Mouse (Mus musculus): ENCODE measurements around the gene Mctp1. TPM values are rescaled to one million over a fixed set of nuclear protein-coding genes. Genes with fewer than 3 reads are reported as not detected.
A peak's percentile ranks its signal among the peaks of the same experiment; 100 is the strongest.

The Mctp1 gene
- total RNA-seq, 2 experiments from 2014 or later = 35.3 to 59.5 TPM

DNA sequence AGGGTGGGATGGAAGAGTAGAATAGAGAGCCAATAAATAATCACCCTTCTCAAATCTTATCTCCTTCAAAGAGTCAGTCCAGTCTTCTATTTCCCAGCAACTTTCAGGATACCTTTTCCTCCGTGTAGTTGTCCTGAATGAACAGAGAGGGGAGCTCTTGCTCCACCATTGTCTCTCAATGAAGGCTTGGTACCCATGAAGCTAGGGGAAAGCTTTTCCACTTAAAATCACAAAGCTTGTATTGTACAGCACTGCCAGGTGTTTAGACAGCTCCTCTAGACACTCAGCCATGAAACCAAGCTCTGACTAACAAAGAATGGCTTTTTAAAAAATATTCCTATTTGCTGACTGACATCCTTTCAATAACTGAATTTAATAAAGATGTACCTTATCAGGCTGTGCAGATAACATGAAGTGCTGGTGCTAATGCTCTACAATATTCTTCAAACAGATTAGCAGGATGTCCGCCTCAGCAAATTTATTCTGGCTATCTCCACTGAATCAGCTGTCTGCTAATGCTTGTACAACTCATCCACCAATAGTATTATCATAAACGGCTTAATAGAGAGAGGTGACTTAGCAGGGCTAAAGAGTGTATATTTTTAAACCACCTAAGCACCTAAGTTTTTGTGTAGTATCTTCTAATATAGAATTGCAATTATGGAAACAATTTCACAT lies 417.9 kb downstream of the Mctp1 start:
- intact Hi-C loops (cut with DNase I) = no loop called here

DNA sequence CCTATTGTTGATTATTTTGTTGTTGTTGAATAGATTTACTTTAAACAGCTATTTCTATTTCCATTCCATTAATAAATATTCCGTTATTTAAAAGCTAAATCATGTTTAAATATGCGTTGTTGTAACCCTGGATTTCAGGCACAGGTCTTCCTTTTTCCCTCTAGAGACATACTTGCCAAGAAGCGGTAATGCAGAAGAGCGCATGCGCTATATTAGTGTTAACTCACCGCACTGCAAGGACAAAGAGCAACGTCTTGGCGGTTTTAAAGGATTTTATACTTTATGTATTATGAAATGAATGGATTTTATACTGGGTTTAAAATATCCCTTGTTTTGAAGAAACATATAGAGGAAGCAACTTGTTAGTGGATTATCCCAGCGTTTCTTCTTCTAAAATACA lies 418.6 kb downstream of the Mctp1 start:
- intact Hi-C loops (cut with DNase I) = no loop called here
- DNase-seq (ENCODE audit: low spot score in 2 of 2) = no peak

More for the DNA sequence above, 417.9 kb downstream of the Mctp1 start:
- peak; percentile 29 to 73 for DNase-seq (ENCODE audit: low spot score in 2 of 2)

GRCm38 (mm10) chr13:76803799-76804198 lies 419.5 kb downstream of the Mctp1 start:
- intact Hi-C loops (cut with DNase I) = no loop called here
- no peak for DNase-seq (ENCODE audit: low spot score in 2 of 2)

DNA sequence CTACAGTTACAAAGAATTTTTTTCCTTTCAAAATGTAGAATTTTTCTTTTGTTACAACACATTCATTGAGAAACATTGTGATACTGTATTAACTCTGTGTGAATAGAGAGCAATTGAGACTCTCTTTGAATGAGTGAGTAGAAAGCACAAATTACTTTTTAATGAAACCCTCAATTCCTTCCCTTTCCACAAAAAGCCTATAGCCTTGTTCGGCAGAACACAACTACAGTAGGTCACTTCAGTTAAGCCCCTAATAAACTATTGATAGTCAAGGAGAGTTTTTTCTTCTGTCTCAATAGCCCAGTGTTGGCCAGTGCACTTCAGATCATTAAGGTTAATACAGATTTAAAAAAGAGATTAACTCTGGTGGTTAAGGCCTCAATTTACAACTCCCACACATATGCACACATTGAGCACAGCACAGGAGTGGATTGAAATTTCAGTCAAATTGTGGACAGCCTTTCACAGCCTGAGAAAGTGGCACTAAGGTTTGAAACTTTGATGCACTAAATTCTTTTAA lies 424.6 kb downstream of the Mctp1 start:
- DNase-seq (ENCODE audit: low spot score in 2 of 2) = no peak
- intact Hi-C loops (cut with DNase I) = no loop called here

- no peak for DNase-seq (ENCODE audit: low spot score in 2 of 2)
- intact Hi-C loops (cut with DNase I) = no loop called here
Observed at GRCm38 (mm10) chr13:76809802-76810201, 425.5 kb downstream of the Mctp1 start.

- peak in 1 of 2 experiments; percentile 13 for DNase-seq (ENCODE audit: low spot score in 2 of 2)
- intact Hi-C loops (cut with DNase I) = no loop called here
Observed at GRCm38 (mm10) chr13:76810496-76810939, 426.2 kb downstream of the Mctp1 start.

- intact Hi-C loops (cut with DNase I) = no loop called here
- DNase-seq (ENCODE audit: low spot score in 2 of 2) = no peak
Observed at GRCm38 (mm10) chr13:76823083-76823482, 438.7 kb downstream of the Mctp1 start.

- no peak for DNase-seq (ENCODE audit: low spot score in 2 of 2)
- intact Hi-C loops (cut with DNase I) = no loop called here
Observed at GRCm38 (mm10) chr13:76824932-76825694, 440.8 kb downstream of the Mctp1 start.

- intact Hi-C loops (cut with DNase I) = no loop called here
- peak in 1 of 2 experiments; percentile 73 for DNase-seq (ENCODE audit: low spot score in 2 of 2)
Observed at GRCm38 (mm10) chr13:76827738-76828137, 443.4 kb downstream of the Mctp1 start.

DNA sequence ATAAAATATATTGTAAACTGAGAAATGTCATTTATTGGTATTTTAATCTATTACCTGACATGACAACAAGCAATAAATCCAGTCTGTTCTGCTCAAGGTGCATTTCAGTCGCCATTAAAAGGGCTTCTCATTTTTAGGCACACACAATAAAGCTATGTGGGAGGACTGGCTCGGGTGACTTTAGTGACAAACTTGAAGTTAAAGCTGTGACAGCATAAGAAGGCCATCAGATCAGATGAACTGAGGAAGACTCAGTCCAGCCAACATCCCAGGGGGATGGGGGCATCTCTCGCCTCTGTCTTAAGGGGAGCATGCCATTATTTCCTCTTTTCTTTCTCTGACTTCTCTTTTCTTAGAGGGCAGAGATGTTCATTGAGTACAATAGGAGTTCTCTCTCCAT lies 453.7 kb downstream of the Mctp1 start:
- no peak for DNase-seq (ENCODE audit: low spot score in 2 of 2)
- intact Hi-C loops (cut with DNase I) = no loop called here

DNA sequence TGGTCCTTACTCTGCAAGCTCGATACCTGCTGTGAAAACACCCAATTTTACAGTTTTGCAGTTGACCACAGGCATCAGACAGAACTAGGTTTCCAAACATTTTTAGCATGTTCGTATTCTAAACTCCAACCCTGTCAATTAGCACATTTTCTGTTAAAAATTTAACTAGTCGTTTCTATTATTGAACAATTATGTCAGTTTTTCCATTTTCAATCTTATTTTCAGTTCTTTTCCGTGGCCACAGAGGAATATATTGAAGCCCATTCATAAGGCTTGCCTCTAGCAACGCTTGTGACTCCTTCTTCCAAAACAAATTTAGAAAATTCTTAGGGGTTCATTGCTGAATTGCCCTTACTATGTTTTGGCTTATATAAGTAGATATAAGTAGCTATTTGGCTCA lies 456.4 kb downstream of the Mctp1 start:
- intact Hi-C loops (cut with DNase I) = loop anchor here (10.0 kb wide), 1 partner anchor 1344 kb away; no protein-coding TSS in a partner anchor
- no peak for DNase-seq (ENCODE audit: low spot score in 2 of 2)

GRCm38 (mm10) chr13:76844629-76845255 lies 460.4 kb downstream of the Mctp1 start:
- intact Hi-C loops (cut with DNase I) = loop anchor here (10.0 kb wide), 1 partner anchor 1340 kb away; no protein-coding TSS in a partner anchor
- DNase-seq (ENCODE audit: low spot score in 2 of 2) = peak; percentile 28 to 65

DNA sequence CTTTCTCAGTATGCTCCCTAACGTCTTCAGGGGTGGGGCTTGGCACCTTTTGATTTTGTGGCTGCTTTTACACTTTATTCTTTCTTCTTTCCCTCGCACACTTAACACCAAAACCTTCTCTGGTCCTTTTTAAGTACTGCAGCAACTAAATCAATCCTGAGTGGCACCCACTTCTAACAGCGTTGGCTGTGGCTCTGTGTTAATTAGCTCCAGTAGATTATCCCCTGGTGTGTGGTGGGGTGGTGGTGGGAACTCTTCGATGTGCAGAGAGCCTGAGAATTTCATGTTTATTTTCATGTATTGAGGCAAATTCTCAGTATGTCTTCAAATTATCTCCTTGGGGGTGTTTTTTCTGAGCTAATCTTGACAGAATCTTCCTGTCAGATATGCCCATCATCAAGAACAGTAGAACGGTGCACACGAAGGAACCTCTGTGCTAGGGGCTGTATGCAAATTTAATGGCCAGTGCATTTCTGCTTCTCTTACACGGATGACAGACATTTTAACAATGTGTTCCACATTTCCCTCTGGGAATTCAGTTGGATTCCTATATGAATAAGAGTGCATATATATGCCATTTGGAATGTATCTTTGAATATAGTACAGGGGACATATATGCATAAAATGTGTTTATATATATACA lies 466.2 kb downstream of the Mctp1 start:
- DNase-seq (ENCODE audit: low spot score in 2 of 2) = peak in 1 of 2 experiments; percentile 17
- intact Hi-C loops (cut with DNase I) = no loop called here

- DNase-seq (ENCODE audit: low spot score in 2 of 2) = peak in 1 of 2 experiments; percentile 31
- intact Hi-C loops (cut with DNase I) = no loop called here
Observed at GRCm38 (mm10) chr13:76854306-76854705, 470.0 kb downstream of the Mctp1 start.

- DNase-seq (ENCODE audit: low spot score in 2 of 2) = no peak
- intact Hi-C loops (cut with DNase I) = no loop called here
Observed at GRCm38 (mm10) chr13:76855021-76855420, 470.7 kb downstream of the Mctp1 start.

- intact Hi-C loops (cut with DNase I) = no loop called here
- DNase-seq (ENCODE audit: low spot score in 2 of 2) = no peak
Observed at GRCm38 (mm10) chr13:76857024-76857423, 472.7 kb downstream of the Mctp1 start.

DNA sequence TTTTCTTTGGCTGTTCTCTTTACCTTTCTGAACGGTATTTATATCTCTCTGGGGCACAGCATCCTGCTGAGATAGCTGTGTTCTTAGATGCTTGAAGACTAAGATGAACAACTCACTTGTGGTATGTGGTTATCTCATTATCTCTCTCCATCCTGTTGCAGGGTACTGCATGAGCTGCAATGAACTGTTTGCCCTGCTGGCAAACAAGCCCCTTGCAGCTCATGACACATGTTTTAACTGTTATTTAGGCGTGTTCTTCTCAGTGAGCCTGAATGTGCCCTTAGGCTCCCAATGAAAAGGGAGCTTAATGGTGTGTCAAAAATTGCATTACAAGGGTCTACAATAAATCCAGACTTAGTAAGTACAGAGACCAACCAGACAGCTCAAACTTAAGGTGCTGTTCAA lies 473.7 kb downstream of the Mctp1 start:
- intact Hi-C loops (cut with DNase I) = no loop called here
- DNase-seq (ENCODE audit: low spot score in 2 of 2) = no peak

GRCm38 (mm10) chr13:76870291-76870690 lies 486.0 kb downstream of the Mctp1 start:
- DNase-seq (ENCODE audit: low spot score in 2 of 2) = no peak
- intact Hi-C loops (cut with DNase I) = no loop called here

DNA sequence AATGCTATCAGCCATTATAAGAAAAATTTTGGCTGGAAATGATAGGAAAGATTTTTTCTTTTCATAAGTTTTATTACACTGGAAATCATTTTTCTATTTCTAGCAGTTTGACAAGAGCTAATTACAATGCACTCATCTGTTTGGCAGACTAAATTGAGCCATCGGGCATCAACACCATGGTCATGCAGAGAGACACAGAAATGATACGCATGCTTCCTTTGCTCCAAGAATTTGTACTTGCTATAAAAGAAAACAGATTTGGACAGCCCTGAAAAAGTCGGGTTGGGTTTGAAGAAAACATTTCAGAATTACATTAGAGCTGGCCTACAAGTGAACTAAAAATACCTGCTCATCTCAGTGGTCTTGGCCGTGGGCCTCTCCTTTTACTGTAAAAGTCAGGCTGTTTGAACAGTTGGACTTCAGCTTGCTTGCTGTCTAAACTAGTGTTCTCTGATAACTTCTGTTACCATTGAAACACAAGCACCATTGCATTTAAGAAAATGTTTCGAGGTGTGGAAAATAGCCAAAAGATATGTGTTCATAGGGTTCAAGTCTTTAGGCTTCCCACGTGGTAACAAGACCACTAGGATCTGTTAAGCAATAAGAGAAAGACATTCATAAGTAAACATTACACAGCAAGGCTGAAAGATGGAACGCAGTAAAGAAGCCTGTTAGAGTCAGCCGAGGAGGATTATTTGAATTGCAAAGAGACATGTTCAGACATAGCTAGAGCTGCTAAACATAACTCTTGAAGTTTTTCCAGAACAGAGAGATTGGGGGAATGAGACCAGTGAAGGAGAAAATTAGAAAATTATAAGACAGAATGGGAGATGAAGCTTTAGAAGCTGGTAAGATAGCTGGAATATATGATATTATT lies 493.8 kb downstream of the Mctp1 start:
- intact Hi-C loops (cut with DNase I) = no loop called here
- peak in 1 of 2 experiments; percentile 64 for DNase-seq (ENCODE audit: low spot score in 2 of 2)
